Mouse (Mus musculus) lung, adult 2 months (tissue): ENCODE data around the gene Fam90a1b.

Experiments
- CTCF ChIP-seq: fragments of 200-500 bp; IDR thresholded peaks from 2 replicates; pipeline ENCODE4 v1.5.1; 2011; ENCODE audit warnings: mild to moderate bottlenecking, low read length, control low read depth; ENCODE audit not compliant: insufficient read depth
- POLR2A ChIP-seq: fragments of 200-500 bp; IDR thresholded peaks from 2 replicates; pipeline ENCODE4 v1.6.1; 2011; ENCODE audit warnings: low read depth, mild to moderate bottlenecking, control low read depth, low read length, borderline replicate concordance; ENCODE audit errors: extremely low read depth

DNA sequence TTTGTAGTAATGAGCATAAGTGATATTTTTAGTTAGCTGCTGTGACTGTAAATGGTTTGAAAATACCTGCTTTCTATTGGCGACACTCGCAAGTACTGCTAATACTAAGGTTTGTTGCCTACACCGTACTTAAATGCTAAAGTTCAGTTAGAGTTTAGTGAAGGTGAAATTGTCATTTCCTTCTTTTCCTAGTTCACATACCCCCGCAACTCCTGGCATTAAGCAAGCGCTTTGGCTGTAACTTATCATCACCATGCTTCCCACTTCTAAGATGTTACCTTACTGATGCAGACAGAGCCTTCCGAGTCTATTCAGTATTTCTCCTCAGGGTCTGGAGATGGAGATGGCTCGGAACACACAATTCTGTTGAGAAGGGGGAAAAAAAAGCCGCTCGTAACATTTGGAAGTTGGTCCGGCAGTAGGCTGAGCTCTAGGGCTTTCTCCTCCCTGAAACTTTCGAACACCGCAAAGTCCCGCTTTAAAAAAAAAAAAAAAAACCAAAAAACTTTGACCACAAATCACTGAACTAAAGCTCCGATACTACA is 1.1 kb downstream of the Fam90a1b start:
- no peak for TF ChIP-seq POLR2A
- no peak for TF ChIP-seq CTCF
